Mouse (Mus musculus) midbrain, embryonic 16.5 days (tissue): ENCODE measurements at regions not wholly inside any gene's neighbourhood (a gene's known extent, or its start where the extent isn't known, plus 50 kb on each side); places are given as distances from the start of the nearest gene placed in this dataset.

Experiments
- ATAC-seq: fragments of 200-750 bp; cut with Nextera tagmentation; 2 replicates; pipeline ENCODE4 v1.8.0; 2017; ENCODE audit warnings: moderate TSS enrichment
- H3K27ac ChIP-seq: fragments of 300-500 bp; sonication (generic); 2 replicates; pipeline ENCODE4 v1.5.1; 2014; ENCODE audit warnings: mild to moderate bottlenecking, low read length, mixed read lengths
- H3K27me3 ChIP-seq: fragments of 300-500 bp; sonication (generic); 2 replicates; pipeline ENCODE4 v1.6.1; 2014; ENCODE audit warnings: low read depth, low read length, mixed read lengths; ENCODE audit not compliant: control insufficient read depth, insufficient read depth
- H3K36me3 ChIP-seq: fragments of 300-500 bp; sonication (generic); 2 replicates; pipeline ENCODE4 v1.6.1; 2014; ENCODE audit warnings: mild to moderate bottlenecking, low read length, moderate library complexity, mixed read lengths; ENCODE audit not compliant: control insufficient read depth, insufficient read depth
- H3K4me1 ChIP-seq: fragments of 300-500 bp; sonication (generic); 2 replicates; pipeline ENCODE4 v1.6.1; 2014; ENCODE audit warnings: mild to moderate bottlenecking, low read length, mixed read lengths; ENCODE audit not compliant: control insufficient read depth, insufficient read depth
- H3K4me2 ChIP-seq: fragments of 300-500 bp; sonication (generic); 2 replicates; pipeline ENCODE4 v1.6.1; 2014; ENCODE audit warnings: mild to moderate bottlenecking, low read length, mixed read lengths
- H3K4me3 ChIP-seq: fragments of 300-500 bp; sonication (generic); 2 replicates; pipeline ENCODE4 v1.5.1; 2014; ENCODE audit warnings: low read depth, mild to moderate bottlenecking, low read length, moderate library complexity, mixed read lengths
- H3K9ac ChIP-seq: fragments of 300-500 bp; sonication (generic); 2 replicates; pipeline ENCODE4 v1.6.1; 2014; ENCODE audit warnings: low read depth, low read length, mixed read lengths
- H3K9me3 ChIP-seq: fragments of 300-500 bp; sonication (generic); replicated peaks from 2 replicates; pipeline ENCODE4 v1.6.1; 2014; ENCODE audit warnings: mild to moderate bottlenecking, low read length, mixed read lengths; ENCODE audit not compliant: control insufficient read depth, poor library complexity, severe bottlenecking
- WGBS: fragments of 180-500 bp; shearing (Covaris S2); extraction: QIAGEN DNeasy Blood & Tissue Kit; methylation state at CpG from one replicate; pipeline ENCODE4 v1.1.7; 2014; 5-methylcytosine and 5-hydroxymethylcytosine counted together

DNA sequence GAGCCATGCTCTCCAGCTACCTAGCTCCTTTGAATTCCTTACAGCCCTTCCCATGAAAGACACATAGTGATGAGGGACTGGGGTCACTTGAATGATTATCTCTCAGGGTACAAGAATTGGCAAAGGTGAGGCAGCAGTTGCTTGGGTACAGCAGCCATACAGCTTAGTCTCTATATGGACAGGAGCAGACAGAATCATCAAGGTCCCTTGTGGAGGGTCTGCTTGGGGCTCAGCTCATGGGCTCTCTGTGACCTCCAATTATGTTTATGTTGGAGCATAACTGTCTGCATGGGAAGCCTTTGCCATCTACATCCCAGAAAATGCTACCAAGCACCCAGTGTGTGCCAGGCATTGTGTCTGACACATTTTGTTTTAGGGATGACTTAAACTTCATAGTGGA, 118.4 kb upstream of the Lhcgr start:
- Histone ChIP-seq H3K4me2 (no peak overlapping the region), H3K36me3 (no peaks in the 10 kb centered on the region), H3K4me1 (peaks cover 4% of the 10 kb centered on the region; the same call in 1 of the 2 replicates), H3K27ac (no peak overlapping the region), H3K4me3 (no peak overlapping the region), H3K27me3 (no peaks in the 10 kb centered on the region), H3K9ac (no peak overlapping the region), H3K9me3 (no peaks in the 10 kb centered on the region)
- ATAC-seq = no peak

GRCm38 (mm10) chr17:88901742-88902141, 110.0 kb upstream of the Lhcgr start:
- ATAC-seq = no peak
- WGBS = 61% methylated on average over 1 of the region's 1 CpGs
- Histone ChIP-seq H3K4me3 (no peak overlapping the region), H3K4me1 (no peaks in the 10 kb centered on the region), H3K36me3 (no peaks in the 10 kb centered on the region), H3K27me3 (no peaks in the 10 kb centered on the region), H3K4me2 (no peak overlapping the region), H3K9me3 (no peaks in the 10 kb centered on the region), H3K27ac (no peak overlapping the region), H3K9ac (no peak overlapping the region)

GRCm38 (mm10) chr17:88900904-88901303, 109.1 kb upstream of the Lhcgr start:
- no peak for ATAC-seq
- Histone ChIP-seq H3K27ac (no peak overlapping the region), H3K4me2 (no peak overlapping the region), H3K36me3 (no peaks in the 10 kb centered on the region), H3K4me1 (no peaks in the 10 kb centered on the region), H3K4me3 (no peak overlapping the region), H3K9ac (no peak overlapping the region), H3K9me3 (no peaks in the 10 kb centered on the region), H3K27me3 (no peaks in the 10 kb centered on the region)
- WGBS = 88% methylated on average over 2 of the region's 2 CpGs

GRCm38 (mm10) chr17:88898705-88899668, 107.2 kb upstream of the Lhcgr start:
- Histone ChIP-seq H3K27ac (no peak overlapping the region), H3K9ac (no peak overlapping the region), H3K27me3 (no peaks in the 10 kb centered on the region), H3K36me3 (no peaks in the 10 kb centered on the region), H3K4me2 (no peak overlapping the region), H3K9me3 (no peaks in the 10 kb centered on the region), H3K4me3 (no peak overlapping the region), H3K4me1 (no peaks in the 10 kb centered on the region)
- WGBS = 62% methylated on average over 11 of the region's 11 CpGs
- no peak for ATAC-seq

DNA sequence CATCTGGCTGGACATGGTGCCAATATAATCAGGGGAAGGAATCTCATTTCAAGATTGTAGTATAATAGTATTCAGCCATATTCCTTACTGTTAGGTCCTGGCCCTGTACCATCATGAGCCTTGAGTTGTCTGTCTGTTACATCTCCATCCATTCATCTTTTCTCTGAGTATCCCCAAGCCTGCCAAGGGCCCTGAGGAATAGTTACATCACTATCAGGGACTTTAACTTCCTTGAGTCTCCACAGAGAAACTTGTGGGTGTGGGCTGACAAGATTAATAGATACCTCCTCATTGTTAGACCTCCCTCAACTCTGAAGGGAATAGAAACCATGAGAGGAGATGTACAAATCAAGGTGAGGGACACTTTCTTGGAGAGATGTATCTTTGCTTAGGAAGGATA, 101.7 kb upstream of the Lhcgr start:
- H3K9me3 ChIP-seq = no peaks in the 10 kb centered on the region
- no peaks in the 10 kb centered on the region for H3K4me1 ChIP-seq
- no peak overlapping the region for H3K27ac ChIP-seq
- H3K4me3 ChIP-seq = no peak overlapping the region
- H3K9ac ChIP-seq = no peak overlapping the region
- no peak overlapping the region for H3K4me2 ChIP-seq
- no peaks in the 10 kb centered on the region for H3K36me3 ChIP-seq
- H3K27me3 ChIP-seq = no peaks in the 10 kb centered on the region
- ATAC-seq = no peak

GRCm38 (mm10) chr17:88885526-88885925, 93.7 kb upstream of the Lhcgr start:
- no peaks in the 10 kb centered on the region for H3K36me3 ChIP-seq
- H3K4me2 ChIP-seq = no peak overlapping the region
- H3K4me3 ChIP-seq = no peak overlapping the region
- H3K4me1 ChIP-seq = no peaks in the 10 kb centered on the region
- H3K27ac ChIP-seq = no peak overlapping the region
- H3K27me3 ChIP-seq = no peaks in the 10 kb centered on the region
- H3K9ac ChIP-seq = no peak overlapping the region
- WGBS = 91% methylated on average over 3 of the region's 3 CpGs
- H3K9me3 ChIP-seq = no peaks in the 10 kb centered on the region
- no peak for ATAC-seq

DNA sequence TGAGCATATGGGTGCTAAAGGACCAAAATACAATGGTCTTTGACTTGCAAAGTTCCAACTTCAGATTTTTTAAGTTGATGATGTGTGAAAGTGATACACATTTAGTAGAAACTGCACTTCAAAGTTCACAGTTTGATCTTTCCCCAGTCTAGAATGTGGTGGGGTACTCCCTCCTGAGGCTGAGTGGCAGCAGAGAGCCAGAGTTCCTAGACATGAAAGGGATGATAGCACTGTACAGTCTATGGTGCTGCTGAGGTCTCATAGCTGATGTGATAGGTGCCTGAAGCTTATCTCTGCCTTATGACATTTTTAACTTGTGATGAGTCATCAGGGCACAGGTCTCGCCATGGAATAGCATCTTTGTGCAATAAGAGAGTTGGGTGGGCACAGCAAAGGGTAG, 87.9 kb upstream of the Lhcgr start:
- Histone ChIP-seq H3K9ac (no peak overlapping the region), H3K9me3 (no peaks in the 10 kb centered on the region), H3K27me3 (no peaks in the 10 kb centered on the region), H3K27ac (no peak overlapping the region), H3K4me1 (no peaks in the 10 kb centered on the region), H3K4me2 (no peak overlapping the region), H3K36me3 (no peaks in the 10 kb centered on the region), H3K4me3 (no peak overlapping the region)
- ATAC-seq = no peak
- 88% methylated on average over 1 of the region's 1 CpGs for WGBS

DNA sequence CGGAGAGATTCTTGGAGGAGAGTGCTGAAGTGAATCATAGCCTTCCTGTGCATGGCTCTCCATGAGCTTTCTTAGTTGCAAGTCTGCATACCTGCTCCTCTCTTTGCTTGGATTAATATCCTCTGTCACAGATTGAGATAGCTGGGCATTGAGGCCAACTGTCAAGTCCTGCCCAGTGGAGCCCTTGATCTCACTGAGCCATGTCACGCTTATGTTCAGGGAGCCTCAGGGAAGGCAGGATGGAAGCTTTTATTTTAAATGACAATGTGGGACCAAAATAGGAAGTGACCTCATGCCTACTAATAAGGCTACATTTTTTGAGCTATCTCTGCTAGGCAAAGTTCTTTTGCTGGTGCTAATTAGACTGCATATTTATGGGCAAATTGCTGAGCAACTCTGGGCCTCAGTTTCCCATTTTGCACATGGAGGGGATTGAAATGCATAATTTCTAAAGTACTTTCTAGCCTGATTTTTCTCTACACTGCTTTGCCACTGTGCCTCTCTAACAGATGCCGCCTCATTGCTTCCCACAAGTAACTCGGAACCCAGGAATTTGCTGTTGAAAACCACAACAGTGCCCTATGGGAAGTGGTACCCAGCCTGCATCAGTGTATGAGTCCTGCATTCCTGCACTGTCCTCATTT, 78.7 kb upstream of the Lhcgr start:
- ATAC-seq = peak; percentile 21; the same call in 1 of the 2 replicates
- Histone ChIP-seq H3K4me3 (no peak overlapping the region), H3K4me1 (0 out of 2 replicates have a peak, but pooled peaks cover 2% of the 10 kb centered on the region), H3K9me3 (no peaks in the 10 kb centered on the region), H3K36me3 (no peaks in the 10 kb centered on the region), H3K4me2 (no peak overlapping the region), H3K27me3 (no peaks in the 10 kb centered on the region), H3K27ac (no peak overlapping the region), H3K9ac (no peak overlapping the region)
- WGBS = 70% methylated on average over 4 of the region's 4 CpGs

GRCm38 (mm10) chr17:88864631-88865030, 72.8 kb upstream of the Lhcgr start:
- 94% methylated on average over 7 of the region's 7 CpGs for WGBS
- no peaks in the 10 kb centered on the region for H3K27me3 ChIP-seq
- no peak overlapping the region for H3K9ac ChIP-seq
- no peaks in the 10 kb centered on the region for H3K36me3 ChIP-seq
- H3K27ac ChIP-seq = no peak overlapping the region
- H3K9me3 ChIP-seq = no peaks in the 10 kb centered on the region
- no peaks in the 10 kb centered on the region for H3K4me1 ChIP-seq
- no peak for ATAC-seq
- no peak overlapping the region for H3K4me2 ChIP-seq
- H3K4me3 ChIP-seq = no peak overlapping the region
